Mouse (Mus musculus): ENCODE results near the gene Slc46a3. TPM values are rescaled to one million over a fixed set of nuclear protein-coding genes. Genes with fewer than 3 reads are reported as not detected.

Slc46a3 gene
- polyA plus RNA-seq, 1 experiment from 2014 or later = 5.2 TPM

DNA sequence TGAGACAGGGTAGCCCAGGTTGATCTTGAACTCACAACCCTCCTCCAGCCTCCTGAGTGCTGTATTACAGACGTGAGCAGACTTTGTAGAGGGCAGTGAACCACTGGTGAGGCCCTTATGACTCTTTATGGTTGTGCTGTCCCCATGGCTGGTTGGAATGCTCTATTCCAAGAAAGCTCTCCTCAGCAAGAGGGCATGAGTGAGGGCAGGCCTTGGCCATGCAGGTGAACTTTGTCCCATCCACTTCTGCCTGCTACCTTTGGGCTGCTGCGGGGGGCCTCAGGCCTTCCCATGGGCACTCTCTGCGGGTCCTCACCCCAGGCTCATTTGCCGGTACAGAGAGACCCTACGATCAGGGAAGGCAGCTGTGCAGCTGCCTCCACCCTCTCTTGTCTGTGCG lies 1.9 kb downstream of the Slc46a3 start:
- 0 out of 2 replicates have a peak, but pooled peaks cover 4% of the 10 kb centered on the region for H3K27me3 ChIP-seq
- H3K36me3 ChIP-seq = no peaks in the 10 kb centered on the region
- H3K9me3 ChIP-seq = no peaks in the 10 kb centered on the region
- no peak overlapping the region for H3K27ac ChIP-seq (replicated peaks)
- H3K4me1 ChIP-seq (replicated peaks) = peaks cover 21% of the 10 kb centered on the region
- 0 out of 2 replicates have a peak overlapping the region, but pooled peaks have one; percentile 80 for H3K4me2 ChIP-seq
- no peak overlapping the region for H3K9ac ChIP-seq
- WGBS = 18% methylated on average over 6 of the region's 6 CpGs
- H3K4me3 ChIP-seq = no peak overlapping the region
- no peak for ATAC-seq (ENCODE audit: low FRiP score, low read depth)

DNA sequence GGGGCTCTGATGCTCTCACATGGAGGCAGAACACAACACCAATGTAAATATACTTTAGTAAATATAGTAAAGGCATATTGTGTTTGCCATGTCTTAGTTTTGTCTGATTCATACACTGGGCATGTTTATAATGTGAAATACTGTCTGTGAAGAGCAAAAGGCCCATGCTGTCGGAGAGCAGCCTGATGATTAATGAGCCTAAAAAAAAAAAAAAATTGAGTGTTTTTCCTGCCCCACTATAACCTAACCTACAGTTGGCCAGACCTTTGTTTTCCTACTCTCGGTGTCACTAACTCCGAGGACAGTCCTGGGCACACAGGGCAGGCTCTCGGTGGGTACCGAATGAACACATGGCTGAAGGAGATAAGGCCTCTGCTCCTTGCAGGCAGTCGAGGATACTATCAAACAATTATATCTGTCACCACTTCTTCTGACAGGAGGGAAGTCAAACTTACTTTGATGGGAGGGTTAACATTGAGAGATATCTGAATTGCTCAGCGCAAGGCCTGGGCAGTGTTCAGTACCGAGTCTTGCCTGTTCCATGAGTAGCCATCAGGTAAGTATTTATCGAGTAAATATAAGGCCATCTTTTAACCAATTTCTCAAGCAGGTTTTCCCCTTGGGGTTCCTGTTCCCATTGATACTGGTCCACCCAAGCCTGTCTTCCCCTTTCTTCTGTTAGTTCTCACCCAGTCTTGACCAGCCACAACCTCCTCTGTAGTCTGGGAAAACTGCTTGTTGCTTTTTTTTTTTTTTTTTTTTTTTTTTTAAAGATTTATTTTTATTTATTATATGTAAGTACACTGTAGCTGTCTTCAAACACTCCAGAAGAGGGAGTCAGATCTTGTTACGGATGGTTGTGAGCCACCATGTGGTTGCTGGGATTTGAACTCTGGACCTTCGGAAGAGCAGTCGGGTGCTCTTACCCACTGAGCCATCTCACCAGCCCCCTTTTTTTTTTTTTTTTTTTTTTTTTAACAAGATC lies 6.0 kb downstream of the Slc46a3 start:
- 92% methylated on average over 9 of the region's 12 CpGs for whole genome bisulfite sequencing
- H3K27ac ChIP-seq (replicated peaks) = no peak overlapping the region
- no peak overlapping the region for H3K4me2 ChIP-seq
- H3K4me3 ChIP-seq = no peak overlapping the region
- peaks cover 8% of the 10 kb centered on the region for H3K4me1 ChIP-seq (replicated peaks)
- no peaks in the 10 kb centered on the region for H3K36me3 ChIP-seq
- H3K9me3 ChIP-seq = no peaks in the 10 kb centered on the region
- 0 out of 2 replicates have a peak, but pooled peaks cover 4% of the 10 kb centered on the region for H3K27me3 ChIP-seq
- ATAC-seq (ENCODE audit: low FRiP score, low read depth) = no peak
- H3K9ac ChIP-seq = no peak overlapping the region

DNA sequence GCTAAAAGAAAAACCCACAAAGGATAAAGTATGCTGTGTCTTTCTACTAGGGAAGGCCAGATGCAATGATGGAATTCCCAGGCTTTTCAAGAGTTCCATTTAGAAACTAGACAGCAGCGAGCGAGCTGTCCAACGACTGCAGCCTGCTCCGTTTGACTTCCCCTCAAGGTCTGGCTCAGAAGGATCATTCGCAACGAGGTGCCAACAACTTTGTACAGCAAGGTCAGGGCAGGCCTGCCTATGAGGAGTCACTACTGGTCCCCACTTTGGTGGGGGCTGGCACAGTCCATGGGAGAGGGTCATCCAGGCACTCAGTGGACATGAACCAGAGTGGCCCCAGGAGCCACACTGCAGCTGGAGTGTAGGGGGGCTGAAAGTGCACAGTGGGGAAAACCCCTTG lies 11.0 kb downstream of the Slc46a3 start:
- no peak overlapping the region for H3K27ac ChIP-seq (replicated peaks)
- no peaks in the 10 kb centered on the region for H3K27me3 ChIP-seq
- no peaks in the 10 kb centered on the region for H3K9me3 ChIP-seq
- H3K4me3 ChIP-seq = no peak overlapping the region
- peaks cover 10% of the 10 kb centered on the region for H3K36me3 ChIP-seq
- no peak overlapping the region for H3K4me2 ChIP-seq
- H3K9ac ChIP-seq = no peak overlapping the region
- no peak for ATAC-seq (ENCODE audit: low FRiP score, low read depth)
- 92% methylated on average over 6 of the region's 6 CpGs for WGBS
- H3K4me1 ChIP-seq (replicated peaks) = no peaks in the 10 kb centered on the region

DNA sequence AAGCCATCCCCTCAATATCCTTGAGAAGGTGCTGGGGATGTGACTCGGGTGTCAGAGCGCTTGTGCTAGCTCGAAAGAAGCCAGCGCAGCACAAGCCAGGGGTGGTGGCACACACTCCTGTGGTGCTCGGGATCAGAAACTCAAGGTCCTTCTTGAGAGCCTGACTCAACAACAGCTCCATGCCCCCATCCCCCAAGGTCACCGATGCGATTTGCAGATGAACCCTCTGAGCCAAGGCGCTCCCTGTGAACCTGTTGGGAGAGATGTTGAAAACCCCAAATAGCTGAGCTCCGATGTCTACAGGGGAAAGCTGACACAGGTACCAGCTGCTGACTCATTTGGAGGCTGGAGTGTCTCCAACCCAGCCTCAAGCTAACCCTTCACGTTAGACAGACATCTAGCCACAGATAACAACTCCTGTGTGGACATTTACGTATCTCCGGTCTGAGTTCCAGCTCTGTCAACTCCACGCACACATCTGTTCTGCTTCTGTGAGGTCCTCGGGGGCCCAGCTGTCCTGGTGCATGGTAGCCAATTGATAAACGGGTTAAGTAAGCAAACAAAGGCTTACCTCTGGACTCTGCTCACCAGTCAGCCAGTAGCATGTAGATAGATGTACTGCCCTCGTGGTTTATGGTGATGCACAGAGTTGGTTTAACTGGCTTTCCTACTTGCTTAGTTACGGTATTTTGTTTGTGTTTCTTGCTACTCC lies 14.5 kb downstream of the Slc46a3 start:
- Histone ChIP-seq H3K9me3 (no peaks in the 10 kb centered on the region), H3K36me3 (peaks cover 43% of the 10 kb centered on the region), H3K4me3 (no peak overlapping the region), H3K27me3 (no peaks in the 10 kb centered on the region), H3K27ac (replicated peaks) (no peak overlapping the region), H3K4me1 (replicated peaks) (no peaks in the 10 kb centered on the region), H3K4me2 (no peak overlapping the region), H3K9ac (no peak overlapping the region)
- ATAC-seq (ENCODE audit: low FRiP score, low read depth) = no peak
- 91% methylated on average over 17 of the region's 17 CpGs for WGBS

DNA sequence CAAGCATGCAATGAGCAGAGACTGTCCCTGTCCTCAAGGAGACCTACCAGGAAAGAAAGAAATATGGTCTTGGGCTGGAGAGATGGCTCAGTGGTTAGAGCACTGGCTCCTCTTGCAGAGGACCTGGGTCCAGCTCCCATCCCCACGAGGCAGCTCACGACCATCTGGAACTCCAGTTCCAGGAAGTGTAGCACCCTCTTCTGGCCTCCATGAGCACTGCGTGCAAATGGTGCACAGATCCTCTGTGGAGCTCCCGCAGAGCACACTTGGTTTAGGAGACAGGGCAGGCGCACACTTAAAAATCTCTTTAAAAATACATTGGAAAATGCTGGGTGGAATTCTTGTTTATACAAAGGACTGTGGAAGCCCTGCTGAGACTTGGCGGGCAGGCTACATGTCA lies 17.1 kb downstream of the Slc46a3 start:
- H3K9ac ChIP-seq = no peak overlapping the region
- 85% methylated on average over 6 of the region's 6 CpGs for WGBS

DNA sequence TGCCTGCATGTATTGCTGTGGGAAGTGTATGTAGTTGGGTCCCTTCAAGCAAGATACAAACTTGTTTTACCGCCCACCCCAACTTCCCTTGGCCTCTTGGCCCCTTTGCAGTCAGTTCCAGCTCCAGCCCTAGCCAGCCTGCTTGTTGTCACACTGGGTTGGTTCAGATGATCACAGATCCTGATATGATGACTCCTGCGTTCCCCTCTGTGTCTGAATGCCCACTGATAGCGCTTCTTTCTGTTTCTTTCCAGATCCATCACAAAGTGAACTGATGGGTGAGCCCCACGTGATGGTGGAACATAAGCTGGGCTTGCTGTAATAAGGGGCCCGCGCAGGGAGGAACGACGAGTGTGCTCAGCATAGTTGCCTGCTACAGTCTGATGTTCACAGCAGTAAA lies 19.4 kb downstream of the Slc46a3 start:
- Histone ChIP-seq H3K9me3 (no peaks in the 10 kb centered on the region), H3K4me1 (replicated peaks) (no peaks in the 10 kb centered on the region), H3K4me2 (no peak overlapping the region), H3K27ac (replicated peaks) (no peak overlapping the region), H3K36me3 (peaks cover 75% of the 10 kb centered on the region), H3K9ac (no peak overlapping the region), H3K27me3 (no peaks in the 10 kb centered on the region), H3K4me3 (no peak overlapping the region)
- WGBS = 95% methylated on average over 8 of the region's 8 CpGs
- no peak for ATAC-seq (ENCODE audit: low FRiP score, low read depth)

More for the DNA sequence above, 17.1 kb downstream of the Slc46a3 start:
- Histone ChIP-seq H3K9me3 (no peaks in the 10 kb centered on the region), H3K27me3 (no peaks in the 10 kb centered on the region), H3K4me1 (replicated peaks) (no peaks in the 10 kb centered on the region), H3K27ac (replicated peaks) (no peak overlapping the region), H3K4me2 (no peak overlapping the region), H3K4me3 (no peak overlapping the region), H3K36me3 (peaks cover 65% of the 10 kb centered on the region)
- no peak for ATAC-seq (ENCODE audit: low FRiP score, low read depth)

DNA sequence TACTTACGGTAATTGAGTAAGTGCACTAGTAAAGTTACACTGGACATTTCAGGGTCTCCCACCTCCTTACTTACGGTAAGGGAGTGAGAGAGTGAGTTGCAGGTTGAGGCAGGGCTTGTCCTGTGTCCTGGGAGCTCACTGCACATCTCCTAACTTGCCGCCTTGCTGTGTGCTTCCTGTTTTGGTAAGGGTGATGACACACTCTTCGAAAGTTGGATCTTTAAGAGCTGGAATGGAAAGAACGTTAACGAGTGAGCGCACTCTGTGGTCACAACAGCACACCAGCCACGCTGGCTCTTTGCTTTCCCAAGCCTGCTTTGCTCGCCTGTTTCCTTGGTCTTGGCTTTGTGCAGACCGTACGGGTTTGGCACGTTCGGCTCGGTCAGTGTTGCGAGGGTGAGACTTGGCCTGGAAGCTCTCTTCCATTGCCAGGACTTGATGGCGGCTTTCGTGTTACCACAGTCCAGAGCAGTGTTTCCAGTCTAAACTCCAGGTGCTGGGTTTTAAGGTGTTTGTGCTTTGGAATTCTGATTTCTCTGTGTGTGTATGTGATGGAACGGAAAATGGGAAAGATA lies 20.0 kb downstream of the Slc46a3 start:
- Histone ChIP-seq H3K9me3 (no peaks in the 10 kb centered on the region), H3K27me3 (no peaks in the 10 kb centered on the region), H3K4me3 (no peak overlapping the region), H3K4me2 (no peak overlapping the region), H3K4me1 (replicated peaks) (no peaks in the 10 kb centered on the region), H3K36me3 (peaks cover 79% of the 10 kb centered on the region), H3K27ac (replicated peaks) (no peak overlapping the region), H3K9ac (no peak overlapping the region)
- no peak for ATAC-seq (ENCODE audit: low FRiP score, low read depth)
- WGBS = 97% methylated on average over 18 of the region's 18 CpGs

DNA sequence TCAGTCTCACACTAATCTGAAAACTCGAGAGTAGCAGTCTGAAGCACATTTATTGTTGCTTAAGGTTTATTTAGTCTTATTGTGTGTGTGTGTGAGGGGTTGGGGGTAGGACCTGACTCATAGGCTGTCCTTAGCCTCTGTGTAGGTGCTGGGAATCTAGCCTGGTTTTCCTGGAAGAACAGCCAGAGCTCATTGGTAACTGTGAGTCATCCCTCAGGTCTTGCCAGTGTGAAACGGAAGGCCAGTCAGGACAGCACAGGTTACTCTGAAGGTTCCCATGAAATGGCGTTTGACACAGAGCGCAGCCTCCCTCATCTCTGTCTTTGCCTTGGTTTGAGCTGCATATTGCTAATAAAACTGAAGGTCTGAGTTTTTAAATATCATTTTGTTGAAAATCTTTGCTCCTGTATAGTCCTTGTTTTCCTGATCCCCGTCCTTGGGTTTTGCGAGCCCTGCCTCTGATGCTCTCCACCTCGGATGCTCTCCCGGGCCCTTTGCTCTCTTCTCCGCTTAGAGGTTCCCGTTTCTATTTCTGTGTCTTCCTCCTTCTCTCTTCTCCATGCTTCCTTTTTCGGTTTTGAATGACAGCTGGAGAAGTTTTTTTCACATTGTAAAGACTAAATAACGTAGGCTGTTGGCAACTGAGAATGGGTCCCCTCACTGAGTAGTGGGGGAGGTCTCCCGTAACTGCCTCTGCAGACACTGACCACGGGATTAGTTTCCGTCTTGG lies 23.4 kb downstream of the Slc46a3 start:
- peaks cover 75% of the 10 kb centered on the region for H3K36me3 ChIP-seq
- no peak for ATAC-seq (ENCODE audit: low FRiP score, low read depth)
- WGBS = 92% methylated on average over 15 of the region's 15 CpGs

DNA sequence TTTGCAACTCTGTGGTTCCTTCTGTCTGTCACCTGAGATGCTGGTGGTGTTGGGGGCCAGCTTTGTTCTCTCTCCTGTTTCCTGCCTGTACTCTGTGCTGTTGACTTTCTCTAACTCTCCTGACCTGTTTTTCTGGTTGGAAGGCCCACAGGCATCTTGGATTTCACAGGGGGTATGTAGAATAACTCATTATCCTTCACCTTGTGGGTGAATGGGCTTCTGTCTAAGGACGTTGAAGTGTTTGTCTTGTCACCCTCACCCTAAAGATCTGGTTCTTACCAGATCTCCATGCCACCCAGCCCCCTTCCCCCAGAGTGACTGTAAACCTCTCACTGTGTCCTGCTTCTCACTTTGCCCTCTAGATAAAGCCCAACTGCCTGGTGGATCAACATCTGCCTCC lies 24.3 kb downstream of the Slc46a3 start:
- no peak overlapping the region for H3K4me2 ChIP-seq
- 100% methylated on average over 1 of the region's 1 CpGs for WGBS
- H3K36me3 ChIP-seq = peaks cover 69% of the 10 kb centered on the region
- H3K4me3 ChIP-seq = no peak overlapping the region
- no peak for ATAC-seq (ENCODE audit: low FRiP score, low read depth)
- no peaks in the 10 kb centered on the region for H3K4me1 ChIP-seq (replicated peaks)
- no peak overlapping the region for H3K9ac ChIP-seq
- no peak overlapping the region for H3K27ac ChIP-seq (replicated peaks)
- no peaks in the 10 kb centered on the region for H3K9me3 ChIP-seq
- no peaks in the 10 kb centered on the region for H3K27me3 ChIP-seq

More for the DNA sequence above, 23.4 kb downstream of the Slc46a3 start:
- Histone ChIP-seq H3K9ac (no peak overlapping the region), H3K4me2 (no peak overlapping the region), H3K27ac (replicated peaks) (no peak overlapping the region), H3K4me3 (no peak overlapping the region), H3K27me3 (no peaks in the 10 kb centered on the region), H3K9me3 (no peaks in the 10 kb centered on the region), H3K4me1 (replicated peaks) (no peaks in the 10 kb centered on the region)

DNA sequence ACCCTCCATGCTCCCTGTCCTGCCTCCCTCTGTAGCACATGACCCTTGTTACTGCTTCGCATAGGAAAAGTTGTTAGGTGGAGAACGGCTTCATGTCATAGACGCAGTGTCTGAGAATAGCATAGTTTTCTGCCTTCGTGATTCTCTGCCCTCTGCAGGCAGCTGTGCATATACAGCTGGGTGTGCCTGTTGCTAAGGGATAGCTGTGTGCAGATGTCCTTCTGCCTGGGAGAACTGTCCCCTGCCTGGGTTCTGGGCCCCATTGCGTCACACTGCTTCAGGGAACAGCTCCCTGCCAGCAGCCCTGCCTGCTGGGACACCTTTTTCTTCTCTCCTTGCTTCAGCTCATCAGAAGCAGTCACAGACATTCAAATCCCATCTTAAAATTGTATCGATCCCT lies 25.0 kb downstream of the Slc46a3 start:
- Histone ChIP-seq H3K4me2 (no peak overlapping the region), H3K9me3 (no peaks in the 10 kb centered on the region), H3K36me3 (peaks cover 68% of the 10 kb centered on the region), H3K27ac (replicated peaks) (no peak overlapping the region), H3K4me3 (no peak overlapping the region), H3K9ac (no peak overlapping the region), H3K4me1 (replicated peaks) (no peaks in the 10 kb centered on the region), H3K27me3 (no peaks in the 10 kb centered on the region)
- ATAC-seq (ENCODE audit: low FRiP score, low read depth) = no peak
- WGBS = 92% methylated on average over 6 of the region's 6 CpGs

- Histone ChIP-seq H3K4me2 (no peak overlapping the region), H3K36me3 (peaks cover 68% of the 10 kb centered on the region), H3K9ac (no peak overlapping the region), H3K9me3 (no peaks in the 10 kb centered on the region), H3K4me1 (replicated peaks) (no peaks in the 10 kb centered on the region), H3K27ac (replicated peaks) (no peak overlapping the region), H3K4me3 (no peak overlapping the region), H3K27me3 (no peaks in the 10 kb centered on the region)
- ATAC-seq (ENCODE audit: low FRiP score, low read depth) = no peak
- 97% methylated on average over 4 of the region's 4 CpGs for WGBS
Measured at GRCm38 (mm10) chr5:147868674-147869073, 25.9 kb downstream of the Slc46a3 start.

Measured in hindbrain, embryonic 15.5 days (tissue).